Mouse (Mus musculus): Measurements from ENCODE around the gene Scyl1.

GRCm38 (mm10) chr19:5787128-5787635 lies 16.0 kb upstream of the Scyl1 start:
- TF ChIP-seq CTCF (IDR thresholded peaks at IDR 0.05; ENCODE audit: extremely low read depth, insufficient read length, insufficient replicate concordance, low read depth, low read length) (peak; percentile 57; the same call in 1 of the 2 replicates), POLR2A (IDR thresholded peaks at IDR 0.05; ENCODE audit: low read depth, low read length) (no peak)

All from small intestine, adult 2 months (tissue).